Mouse (Mus musculus) telencephalon, adult 2 months (tissue): ENCODE measurements at regions not wholly inside any gene's neighbourhood (a gene's known extent, or its start where the extent isn't known, plus 50 kb on each side); places are given as distances from the start of the nearest gene placed in this dataset.
"Not testable (repeated sequence)": the region's sequence is repeated elsewhere in the genome, so short reads cannot be mapped to it uniquely, and the experiment has no call there.

ENCODE experiments used
- DNase-seq: peaks from one replicate; pipeline ENCODE4 v3.0.0-alpha.2; 2011; ENCODE audit warnings: low read depth, low spot score

GRCm38 (mm10) chrX:50504047-50504446 lies 75.7 kb upstream of the Olfr1324 start:
- DNase-seq: no peak

GRCm38 (mm10) chrX:50501181-50501580 lies 72.9 kb upstream of the Olfr1324 start:
- DNase-seq: no peak

- DNase-seq: not testable (repeated sequence)
Observed at GRCm38 (mm10) chrX:50490477-50490967, 62.2 kb upstream of the Olfr1324 start.
